Mouse (Mus musculus): ENCODE data around the gene Tmem138.

GRCm38 (mm10) chr19:10525106-10525901 lies 51.9 kb downstream of the Tmem138 start, which contains the start of gene Cpsf7:
- TF ChIP-seq TAL1 (IDR thresholded peaks at IDR 0.05; ENCODE audit: low read length) (no peak), GATA1 (IDR thresholded peaks at IDR 0.05; ENCODE audit: low read length) (no peak)
